Comparison of ENCODE assay signal across 29 mouse cellular contexts in the genomic region with DNA sequence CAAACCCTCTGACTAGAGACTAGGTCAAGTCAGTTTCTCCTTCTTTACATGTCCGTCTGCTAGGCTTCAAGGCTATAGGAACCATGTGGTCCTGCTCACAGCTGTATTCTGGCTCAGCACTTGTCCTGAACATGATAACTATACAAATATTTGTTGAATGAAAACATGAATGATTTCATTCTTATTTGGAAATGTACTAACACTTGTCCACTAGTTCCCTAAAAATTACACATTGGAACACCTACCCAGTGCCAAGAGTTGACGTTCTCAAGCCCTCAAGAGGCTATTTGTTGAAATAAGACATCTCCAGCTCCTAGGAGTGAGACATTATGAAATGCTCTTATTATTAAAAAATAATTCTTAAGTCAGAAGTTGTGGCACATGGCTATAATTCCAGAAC. TPM values are rescaled to one million over a fixed set of nuclear protein-coding genes. Genes with fewer than 3 reads are reported as not detected.
A peak's percentile ranks its signal among the peaks of the same experiment; 100 is the strongest.
DNase-seq lines count a peak whose midpoint lies in the region; ATAC-seq and TF ChIP-seq lines count a peak whose summit lies in the region.
"Had no signal": no experiment of that assay in that cellular context is flagged by ENCODE, and none has a peak within 500 bp of the region (broad histone marks: within the 10 kb centered on the region; RNA-seq: fewer than 3 reads in every experiment).

No protein-coding gene starts in this region.

- H3K9me3 ChIP-seq in heart, postnatal 0 days (replicated peaks; ENCODE audit: control insufficient read depth, low read length): no peaks in the 10 kb centered on the region
- no peaks in the 10 kb centered on the region for H3K9me3 ChIP-seq in stomach, postnatal 0 days (ENCODE audit: control insufficient read depth, low read length)
- H3K9me3 ChIP-seq: kidney, embryonic 15.5 days; limb, embryonic 12.5 days; liver, embryonic 12.5 days; lung, embryonic 15.5 days; midbrain, embryonic 15.5 days; neural tube, embryonic 12.5 days had no signal

- H3K36me3 ChIP-seq in heart, postnatal 0 days (replicated peaks; ENCODE audit: control insufficient read depth, insufficient read depth, low read length): no peaks in the 10 kb centered on the region
- H3K36me3 ChIP-seq in stomach, postnatal 0 days (ENCODE audit: control insufficient read depth, insufficient read depth, low read length): no peaks in the 10 kb centered on the region
- H3K36me3 ChIP-seq: kidney, embryonic 15.5 days; limb, embryonic 12.5 days; liver, embryonic 12.5 days; lung, embryonic 15.5 days; midbrain, embryonic 15.5 days; neural tube, embryonic 12.5 days had no signal

- no peak overlapping the region for H3K4me3 ChIP-seq in heart, postnatal 0 days (ENCODE audit: low read depth, low read length)
- no peak overlapping the region for H3K4me3 ChIP-seq in stomach, postnatal 0 days (ENCODE audit: low read depth, low read length)
- H3K4me3 ChIP-seq: kidney, embryonic 15.5 days; limb, embryonic 12.5 days; liver, embryonic 12.5 days; lung, embryonic 15.5 days; midbrain, embryonic 15.5 days; neural tube, embryonic 12.5 days had no signal

- intact Hi-C loops in heart, postnatal 25 days (cut with DNase I): no loop called here

- ATAC-seq in heart, postnatal 0 days (ENCODE audit: insufficient read depth, low read depth): 0 out of 2 replicates have a peak, but pooled peaks have one; percentile 30
- peak; percentile 47; the same call in 1 of the 2 replicates for ATAC-seq in stomach, postnatal 0 days (ENCODE audit: low FRiP score, low TSS enrichment)
- ATAC-seq: forebrain, embryonic 14.5 days; intestine, postnatal 0 days; liver, embryonic 12.5 days; midbrain, embryonic 15.5 days had no signal

- 0 out of 2 replicates have a peak overlapping the region, but pooled peaks have one; percentile 20 for H3K27ac ChIP-seq in heart, postnatal 0 days (ENCODE audit: low read depth)
- no peak overlapping the region for H3K27ac ChIP-seq in stomach, postnatal 0 days (replicated peaks)
- H3K27ac ChIP-seq: kidney, embryonic 15.5 days; limb, embryonic 12.5 days; liver, embryonic 12.5 days; lung, embryonic 15.5 days; midbrain, embryonic 15.5 days; neural tube, embryonic 12.5 days had no signal

- TF ChIP-seq CTCF in heart, postnatal 0 days (IDR thresholded peaks at IDR 0.05; ENCODE audit: low read depth): no peak
- TF ChIP-seq CTCF in stomach, postnatal 0 days (IDR thresholded peaks at IDR 0.05; ENCODE audit: low read depth): no peak

- TF ChIP-seq EP300 in heart, postnatal 0 days (IDR thresholded peaks at IDR 0.05; ENCODE audit: low read depth): no peak
- TF ChIP-seq EP300 in stomach, postnatal 0 days (optimal IDR thresholded peaks at IDR 0.05): no peak

- H3K9ac ChIP-seq in heart, postnatal 0 days (replicated peaks; ENCODE audit: low read depth, low read length): no peak overlapping the region
- no peak overlapping the region for H3K9ac ChIP-seq in stomach, postnatal 0 days (ENCODE audit: low read length)
- H3K9ac ChIP-seq: kidney, embryonic 15.5 days; limb, embryonic 12.5 days; liver, embryonic 12.5 days; lung, embryonic 15.5 days; midbrain, embryonic 15.5 days; neural tube, embryonic 12.5 days had no signal

- DNase-seq in gastrocnemius, adult 18-20 months (ENCODE audit: low spot score): peak; percentile 44
- DNase-seq in gastrocnemius, postnatal 25 days: no peak
- DNase-seq in heart, postnatal 0 days (ENCODE audit: low spot score): peak; percentile 29
- DNase-seq in heart, postnatal 25 days (ENCODE audit: low spot score): no peak
- peak; percentile 19 for DNase-seq in lung, postnatal 14 days
- no peak for DNase-seq in stomach, postnatal 0 days (ENCODE audit: low spot score)
- no peak for DNase-seq in cerebellum, adult 11 months
- DNase-seq: adrenal gland, postnatal 14 days; cerebellum, adult 8-10 months; cerebellum, postnatal 36 days; gastrocnemius, postnatal 36 days; kidney, postnatal 36 days; right cerebral cortex, postnatal 14 days; spleen, adult 18-20 months; thymus, postnatal 25 days had no signal

- 62% methylated on average over 2 of the region's 2 CpGs for WGBS in heart, postnatal 0 days
- 49% methylated on average over 2 of the region's 2 CpGs for WGBS in stomach, postnatal 0 days

- H3K27me3 ChIP-seq in heart, postnatal 0 days (ENCODE audit: control insufficient read depth, insufficient read depth, low read length): no peaks in the 10 kb centered on the region
- H3K27me3 ChIP-seq in stomach, postnatal 0 days (ENCODE audit: control insufficient read depth, insufficient read depth, low read length): no peaks in the 10 kb centered on the region
- H3K27me3 ChIP-seq: kidney, embryonic 15.5 days; limb, embryonic 12.5 days; liver, embryonic 12.5 days; lung, embryonic 15.5 days; midbrain, embryonic 15.5 days; neural tube, embryonic 12.5 days had no signal

- no peak overlapping the region for H3K4me2 ChIP-seq in heart, postnatal 0 days (ENCODE audit: low read depth, low read length)
- no peak overlapping the region for H3K4me2 ChIP-seq in stomach, postnatal 0 days (replicated peaks; ENCODE audit: low read depth)
- H3K4me2 ChIP-seq: kidney, embryonic 15.5 days; limb, embryonic 12.5 days; liver, embryonic 12.5 days; lung, embryonic 15.5 days; midbrain, embryonic 15.5 days; neural tube, embryonic 12.5 days had no signal

- H3K4me1 ChIP-seq in heart, postnatal 0 days (ENCODE audit: control insufficient read depth, insufficient read depth): no peaks in the 10 kb centered on the region
- H3K4me1 ChIP-seq in stomach, postnatal 0 days (replicated peaks; ENCODE audit: control insufficient read depth, insufficient read depth): no peaks in the 10 kb centered on the region; the same call in 1 of the 2 replicates
- H3K4me1 ChIP-seq: limb, embryonic 12.5 days; lung, embryonic 15.5 days; midbrain, embryonic 15.5 days; neural tube, embryonic 12.5 days had no signal

RNA-seq across cellular contexts. Expression of a gene that starts 6.9 kb away (rescaled TPM):
- not detected for total RNA-seq in gastrocnemius, adult 18-20 months (2021)
- total RNA-seq in gastrocnemius, postnatal 25 days (2021): not detected
- not detected in 2 replicates for total RNA-seq in heart, postnatal 0 days (2014; rRNA removed; ENCODE audit: low replicate concordance)
- not detected in 2 replicates for polyA plus RNA-seq in heart, postnatal 0 days (2015; fragmentation: Nextera tagmentation; extraction: Ambion mirVana)
- total RNA-seq in heart, postnatal 25 days (2021): under 1 TPM in 1 of 2 experiments, not detected in 1; 0.29 TPM
- polyA plus RNA-seq in stomach, postnatal 0 days (2015; fragmentation: Nextera tagmentation; extraction: Ambion mirVana): 0.11 TPM in 1 of 2 replicates, not detected in the other
- total RNA-seq: adrenal gland, postnatal 14 days; gastrocnemius, postnatal 36 days; layer of hippocampus, adult 8-10 months; left cerebral cortex, postnatal 14 days; megakaryocyte-erythroid progenitor cell, adult 5-6 weeks had no signal
- polyA plus RNA-seq: embryonic facial prominence, embryonic 14.5 days; forebrain, embryonic 14.5 days; heart, embryonic 14.5 days; hindbrain, embryonic 11.5 days; intestine, postnatal 0 days; kidney, embryonic 15.5 days; limb, embryonic 12.5 days; liver, embryonic 12.5 days; lung, embryonic 15.5 days; midbrain, embryonic 15.5 days; neural tube, embryonic 12.5 days had no signal

RNA-seq across cellular contexts. Expression of a gene that starts 43.4 kb away (rescaled TPM):
- 1 to 10 TPM; 3.4 to 3.7 TPM for total RNA-seq in gastrocnemius, adult 18-20 months (2021)
- 1 to 10 TPM; 5.8 to 6.0 TPM for total RNA-seq in gastrocnemius, postnatal 25 days (2021)
- 4.6 and 7.0 TPM in 2 replicates for total RNA-seq in heart, postnatal 0 days (2014; rRNA removed; ENCODE audit: low replicate concordance)
- 8.0 and 8.7 TPM in 2 replicates for polyA plus RNA-seq in heart, postnatal 0 days (2015; fragmentation: Nextera tagmentation; extraction: Ambion mirVana)
- 1 to 10 TPM; 2.5 to 3.2 TPM for total RNA-seq in heart, postnatal 25 days (2021)
- 31.0 and 32.3 TPM in 2 replicates for polyA plus RNA-seq in stomach, postnatal 0 days (2015; fragmentation: Nextera tagmentation; extraction: Ambion mirVana)

Comparison
In these comparisons a context has a peak if more than half of its experiments do, and no peak if none do; other contexts are left out.
1. DNase-seq: peak in gastrocnemius, adult 18-20 months (single experiment), heart, postnatal 0 days (single experiment) and lung, postnatal 14 days (single experiment); none in gastrocnemius, postnatal 25 days (single experiment), heart, postnatal 25 days (single experiment), stomach, postnatal 0 days (single experiment) and cerebellum, adult 11 months (single experiment).